Mouse (Mus musculus) 3134 (cell line): ENCODE measurements around the gene Plppr3.

Experiments
- DNase-seq: peaks from one replicate; pipeline ENCODE4 v3.0.0-alpha.2; 2011; ENCODE audit warnings: low spot score; ENCODE audit not compliant: insufficient read length; ENCODE audit errors: extremely low read depth

Gene Plppr3

DNA sequence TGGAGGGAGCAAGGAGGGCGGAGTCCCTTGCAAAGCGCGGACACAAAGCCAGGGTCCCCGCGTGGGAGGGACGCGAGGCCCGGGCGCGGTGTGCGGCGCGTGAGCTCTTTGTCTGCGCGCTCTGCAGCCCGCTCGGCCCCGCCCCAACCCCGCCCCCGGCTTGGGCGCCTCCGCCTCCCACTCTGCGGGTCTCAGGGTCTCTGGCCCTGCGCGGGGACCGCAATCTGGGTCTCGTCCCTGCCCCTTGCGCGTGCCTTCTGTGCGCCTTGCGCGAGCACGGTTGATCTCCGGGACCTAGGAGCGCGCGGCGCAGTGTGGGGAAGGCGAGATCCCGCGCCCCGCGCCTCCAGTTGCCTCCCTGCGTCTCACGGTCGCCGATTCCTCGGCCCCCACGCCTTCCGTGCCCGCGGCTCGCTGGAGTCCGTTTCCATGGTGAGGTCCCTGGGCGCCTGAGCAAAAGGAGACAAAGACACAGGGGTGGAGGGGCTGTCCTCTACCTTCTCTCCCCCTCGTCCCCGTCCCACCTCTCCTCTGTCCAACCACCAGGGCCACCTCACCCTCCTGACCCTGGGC is at the start of gene Plppr3, which contains the start of gene Prtn3:
Gene Plppr3, minus strand, starts transcription at position 345 of the 573 bp plus-strand sequence.
Gene Prtn3, plus strand, starts transcription at position 187 of the 573 bp plus-strand sequence.
- no peak for DNase-seq

DNA sequence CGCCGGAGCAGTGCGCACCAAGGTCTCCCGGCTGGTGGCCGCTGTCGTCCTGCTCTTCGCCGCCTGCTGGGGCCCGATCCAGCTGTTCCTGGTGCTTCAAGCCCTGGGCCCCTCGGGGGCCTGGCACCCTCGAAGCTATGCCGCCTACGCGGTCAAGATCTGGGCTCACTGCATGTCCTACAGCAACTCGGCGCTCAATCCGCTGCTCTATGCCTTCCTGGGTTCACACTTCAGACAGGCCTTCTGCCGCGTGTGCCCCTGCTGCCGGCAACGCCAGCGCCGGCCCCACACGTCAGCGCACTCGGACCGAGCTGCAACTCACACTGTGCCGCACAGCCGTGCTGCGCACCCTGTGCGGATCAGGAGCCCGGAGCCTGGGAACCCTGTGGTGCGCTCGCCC is 47.1 kb upstream of the Plppr3 start:
- no peak for DNase-seq

DNA sequence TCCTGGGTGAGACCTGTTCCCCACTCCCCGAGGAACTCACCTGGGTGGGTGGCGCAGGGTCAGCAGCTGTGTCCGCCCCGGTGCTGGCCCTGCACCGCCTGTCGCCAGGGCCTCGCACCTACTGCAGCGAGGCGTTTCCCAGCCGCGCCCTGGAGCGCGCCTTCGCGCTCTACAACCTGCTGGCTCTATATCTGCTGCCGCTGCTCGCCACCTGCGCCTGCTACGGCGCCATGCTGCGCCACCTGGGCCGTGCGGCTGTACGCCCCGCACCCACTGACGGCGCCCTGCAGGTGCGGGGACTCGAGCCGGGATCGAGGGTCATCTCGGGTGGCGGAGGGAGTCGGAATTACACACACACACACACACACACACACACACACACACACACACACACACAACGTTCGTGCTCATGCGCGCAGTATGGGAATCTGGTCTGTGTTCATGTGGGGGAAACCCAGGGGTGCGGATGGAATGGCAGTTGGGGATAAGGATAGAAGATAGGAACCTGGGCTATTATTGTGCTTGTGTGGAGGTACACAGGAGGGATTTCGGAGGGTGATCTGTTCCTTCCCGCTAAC is 46.6 kb upstream of the Plppr3 start, which contains the start of gene R3hdm4:
Gene R3hdm4, minus strand, starts transcription at position 251 of the 578 bp plus-strand sequence.
- DNase-seq, result no peak

DNA sequence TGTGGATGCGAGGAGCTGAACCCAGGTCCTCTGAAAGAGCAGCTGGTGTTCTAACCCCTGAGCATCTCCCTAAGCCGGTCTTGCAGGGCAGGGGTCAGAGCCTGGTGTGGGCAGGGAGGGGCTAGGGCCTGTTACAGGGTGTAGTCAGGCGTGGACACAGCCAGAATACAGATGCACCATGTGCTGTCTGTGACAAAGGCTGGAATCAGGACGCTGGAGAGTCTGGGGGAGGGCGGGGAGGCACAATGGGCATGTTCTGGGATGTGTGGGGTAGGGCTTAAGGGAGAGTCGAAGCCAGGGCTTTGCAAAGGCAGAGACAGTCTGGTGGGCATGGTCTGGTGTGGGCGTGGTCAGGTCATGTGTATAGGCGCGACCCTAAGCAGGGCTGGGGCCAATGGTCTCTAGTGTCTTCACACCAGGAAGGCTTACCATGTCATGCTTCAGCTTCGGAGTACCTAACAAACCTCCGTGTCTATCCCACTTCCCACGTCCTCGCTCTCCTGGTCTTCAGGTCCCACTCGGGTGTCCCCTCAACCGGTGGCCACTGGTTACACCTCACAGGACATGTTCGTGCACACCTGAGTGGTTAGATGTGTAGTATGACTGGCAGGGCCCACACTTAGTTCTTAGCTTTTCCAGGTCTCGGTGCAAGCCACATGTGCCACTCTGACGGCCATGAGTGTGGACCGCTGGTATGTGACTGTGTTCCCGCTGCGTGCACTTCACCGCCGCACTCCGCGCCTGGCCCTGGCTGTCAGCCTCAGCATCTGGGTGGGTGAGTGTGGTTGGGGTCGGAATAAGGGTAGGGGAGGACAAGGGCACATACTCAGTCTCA is 45.8 kb upstream of the Plppr3 start:
- no peak for DNase-seq

DNA sequence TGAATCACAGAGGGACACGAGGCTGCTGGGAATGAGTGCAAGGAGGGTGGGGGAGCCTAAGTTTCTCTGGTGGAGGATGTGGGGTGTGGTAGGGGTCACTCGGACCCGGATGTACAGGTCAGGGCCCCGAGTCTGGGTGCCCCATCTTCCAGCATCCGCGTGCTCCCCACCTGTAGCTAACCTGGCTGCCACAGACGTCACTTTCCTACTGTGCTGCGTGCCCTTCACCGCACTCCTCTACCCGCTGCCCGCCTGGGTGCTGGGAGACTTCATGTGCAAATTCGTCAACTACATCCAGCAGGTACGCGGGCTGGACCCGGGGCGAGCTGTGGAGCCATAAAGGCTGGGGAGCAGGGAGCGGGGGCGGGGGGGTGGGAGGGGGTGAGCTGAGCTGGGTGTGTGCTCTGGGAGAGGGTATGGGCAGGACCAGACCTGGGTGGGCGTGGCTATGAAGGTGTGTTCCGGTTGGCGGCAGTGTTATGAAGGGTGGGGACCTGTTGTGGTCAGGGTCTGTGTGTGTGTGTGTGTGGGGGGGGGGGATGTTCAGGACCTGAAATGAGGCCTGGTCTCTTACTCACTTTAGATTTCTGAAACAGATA is 44.9 kb upstream of the Plppr3 start:
- DNase-seq, result no peak

DNA sequence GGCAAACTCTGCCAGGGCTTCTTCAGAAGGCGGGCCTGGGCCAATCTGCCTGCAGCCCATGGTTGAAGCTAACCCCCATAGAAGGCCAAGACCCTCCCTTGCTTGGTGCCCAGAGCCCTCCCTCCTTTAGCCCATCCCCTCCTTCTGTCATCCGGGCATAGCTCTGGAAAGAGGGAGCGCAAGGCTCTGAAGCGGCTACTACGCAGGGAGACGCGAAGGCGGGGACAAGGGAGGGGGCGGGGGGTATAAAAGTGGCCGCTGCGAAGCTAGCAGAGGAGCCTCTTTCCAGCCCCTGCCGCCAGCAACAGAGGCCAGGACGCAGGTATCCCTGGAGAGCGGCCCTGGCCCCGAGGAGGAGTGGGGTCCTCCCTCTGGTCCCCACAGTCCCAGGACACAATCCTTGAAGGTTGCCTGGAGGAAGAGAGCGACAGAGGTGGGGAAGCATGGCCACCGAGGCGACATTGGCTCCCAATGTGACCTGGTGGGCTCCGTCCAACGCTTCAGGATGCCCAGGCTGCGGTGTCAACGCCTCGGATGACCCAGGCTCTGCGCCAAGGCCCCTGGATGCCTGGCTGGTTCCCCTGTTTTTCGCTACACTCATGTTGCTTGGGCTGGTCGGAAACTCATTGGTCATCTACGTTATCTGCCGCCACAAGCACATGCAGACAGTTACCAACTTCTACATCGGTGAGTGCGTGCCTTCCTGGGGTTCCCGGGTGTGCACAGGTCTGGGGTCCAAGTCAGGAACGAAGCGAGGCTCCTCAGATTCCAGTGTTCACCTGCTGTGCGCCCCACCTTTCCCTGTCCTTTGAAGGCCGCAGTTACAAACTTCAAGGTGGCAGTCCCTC is 44.0 kb upstream of the Plppr3 start:
- DNase-seq, result no peak

DNA sequence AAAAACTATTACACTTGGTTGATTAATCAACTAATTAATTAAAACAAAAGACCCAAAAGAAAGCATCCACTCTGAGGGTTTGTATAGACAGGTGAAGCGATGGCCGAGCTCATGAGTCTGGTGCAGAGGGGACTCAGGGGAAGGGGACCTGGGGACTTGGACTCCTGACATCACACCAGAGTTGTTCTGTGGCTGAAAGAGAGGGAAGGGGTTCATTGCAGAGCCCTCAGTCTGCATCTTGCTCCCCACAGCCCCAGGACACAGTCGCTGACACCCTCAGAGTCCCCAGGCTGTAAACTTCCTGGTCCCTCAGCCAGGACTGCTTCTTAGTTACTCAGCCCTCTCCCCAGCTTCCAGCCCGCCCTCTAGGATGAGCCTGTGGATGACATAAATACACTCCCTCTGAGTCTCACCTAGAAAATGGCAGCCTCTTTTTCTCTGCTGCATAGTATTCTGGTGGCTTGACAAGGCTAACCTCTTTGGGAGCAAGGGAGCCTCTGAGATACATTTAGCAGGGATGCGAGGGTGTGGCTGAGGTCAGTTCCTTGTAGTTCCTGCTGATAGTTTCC is 43.2 kb upstream of the Plppr3 start:
- DNase-seq, result no peak

DNA sequence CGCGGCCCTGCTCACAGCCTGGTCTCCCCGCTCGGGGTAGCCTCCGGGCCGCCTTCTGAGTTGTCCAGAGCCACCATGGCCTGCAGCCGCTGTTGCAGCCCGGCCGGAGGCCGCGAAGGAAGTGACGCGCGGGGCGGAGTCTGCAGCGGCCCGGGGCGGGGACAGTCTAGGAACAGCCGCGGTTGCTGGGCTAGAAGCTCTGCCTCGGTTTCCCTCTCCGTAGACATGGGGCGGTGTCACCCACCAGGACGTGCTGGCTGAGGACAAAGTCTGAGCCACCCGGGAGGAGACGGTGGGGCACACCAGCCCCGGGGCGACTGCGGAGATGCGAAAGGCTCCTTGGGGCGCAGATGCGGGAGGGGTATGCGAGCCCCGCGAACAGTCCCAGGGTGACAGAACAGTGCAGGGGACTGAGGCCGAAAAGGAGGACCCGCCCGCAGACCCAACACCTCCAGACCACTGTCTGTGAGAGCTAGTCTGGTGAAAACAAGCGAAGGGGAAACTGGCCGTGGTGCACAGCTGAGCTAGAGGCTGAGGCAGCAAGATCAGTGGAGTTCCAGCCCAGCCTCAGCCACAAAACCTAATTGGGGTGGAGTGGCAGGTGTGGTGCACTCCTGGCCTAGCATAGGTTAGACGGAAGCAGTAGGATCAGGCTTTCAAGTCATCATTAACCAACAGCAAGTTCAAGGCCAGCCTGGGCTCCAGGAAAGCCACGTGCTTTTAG is 42.5 kb upstream of the Plppr3 start, which contains the start of gene Kiss1r:
Gene Kiss1r, plus strand, starts transcription at position 164 of the 724 bp plus-strand sequence.
- DNase-seq, result peak; percentile 80

GRCm38 (mm10) chr10:79916081-79916480 is 41.6 kb upstream of the Plppr3 start:
- DNase-seq, result peak; percentile 58

- no peak for DNase-seq
Measured at GRCm38 (mm10) chr10:79914948-79915596, 40.6 kb upstream of the Plppr3 start.

DNA sequence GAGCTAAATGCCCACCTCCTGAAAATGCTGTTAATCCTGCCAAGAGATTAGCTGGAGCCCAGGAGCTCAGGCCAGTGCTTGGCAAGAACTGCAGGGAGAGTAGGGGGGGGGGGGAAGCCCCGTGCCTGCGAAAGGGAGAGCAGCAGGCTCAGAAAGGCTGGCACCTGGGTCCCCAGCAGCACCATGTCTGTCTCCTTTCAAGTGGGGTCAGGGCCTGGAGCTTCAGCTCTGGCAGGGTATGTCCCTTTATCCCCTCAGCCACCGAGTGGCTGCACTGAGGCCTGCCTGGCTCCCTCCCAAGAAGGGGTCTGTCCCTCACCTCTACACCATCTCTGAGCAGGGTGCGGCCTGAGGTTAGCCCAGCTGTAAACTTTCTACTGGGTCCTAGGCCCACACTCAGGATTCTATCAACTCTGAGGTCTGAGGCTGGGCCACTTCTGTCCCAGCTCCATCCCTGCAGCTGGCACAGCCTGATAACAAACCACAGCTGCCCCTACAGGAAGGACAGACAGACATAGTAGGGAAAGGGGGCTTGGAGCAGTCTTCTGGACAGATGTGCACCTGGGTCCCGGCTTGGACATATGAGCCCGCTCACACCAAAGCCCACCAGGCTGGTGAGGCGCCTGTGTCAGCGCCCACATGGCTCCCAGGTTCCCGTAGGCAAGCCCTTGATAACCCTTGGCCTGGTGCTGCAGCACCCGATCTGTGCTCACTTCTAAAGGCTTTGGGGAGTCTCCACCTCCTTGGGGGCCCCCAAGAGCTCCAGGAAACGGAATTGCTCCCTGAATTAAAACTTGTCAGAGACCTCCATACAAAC is 39.9 kb upstream of the Plppr3 start:
- DNase-seq, result no peak

DNA sequence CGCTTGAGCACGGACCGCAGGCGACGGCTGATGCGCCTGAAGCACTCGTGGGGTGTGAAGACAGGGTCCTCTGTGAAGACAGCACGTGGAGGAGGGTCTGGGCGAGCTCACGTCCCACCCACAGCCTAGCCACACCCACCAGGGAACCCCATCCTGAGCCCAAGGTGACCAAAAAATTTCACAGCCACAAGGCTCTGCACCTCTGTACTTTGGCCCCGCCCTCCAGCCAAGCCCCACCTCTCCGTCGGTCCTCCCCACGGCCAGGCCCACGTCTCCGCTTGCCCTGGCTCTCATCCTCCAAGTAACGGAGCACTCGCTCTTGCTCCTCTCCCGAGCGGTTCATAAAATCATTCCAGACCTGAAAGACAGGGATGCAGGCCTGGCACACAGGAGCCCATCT is 38.0 kb upstream of the Plppr3 start:
- no peak for DNase-seq

DNA sequence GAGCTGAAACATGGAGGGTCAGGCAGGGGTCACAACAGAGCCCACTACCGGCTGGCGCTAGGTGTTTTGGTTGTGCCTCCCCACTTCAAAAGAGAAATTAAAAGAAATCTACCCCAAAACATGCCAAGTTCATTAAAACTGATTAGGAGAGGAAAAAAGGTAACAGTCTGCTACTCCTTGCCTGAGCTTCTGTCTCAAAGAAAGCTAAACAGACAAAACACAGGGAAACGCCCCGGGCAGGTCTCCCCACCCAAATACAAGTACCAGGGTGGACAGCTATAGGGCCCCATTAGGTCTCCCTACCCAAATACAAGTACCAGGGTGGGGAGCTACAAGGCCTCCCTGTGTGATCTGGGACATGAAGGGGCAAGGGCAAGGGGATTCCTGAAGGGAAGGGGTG is 36.1 kb upstream of the Plppr3 start, which contains the start of gene Gm26602:
Gene Gm26602, plus strand, starts transcription at position 301 of the 400 bp plus-strand sequence.
- no peak for DNase-seq

DNA sequence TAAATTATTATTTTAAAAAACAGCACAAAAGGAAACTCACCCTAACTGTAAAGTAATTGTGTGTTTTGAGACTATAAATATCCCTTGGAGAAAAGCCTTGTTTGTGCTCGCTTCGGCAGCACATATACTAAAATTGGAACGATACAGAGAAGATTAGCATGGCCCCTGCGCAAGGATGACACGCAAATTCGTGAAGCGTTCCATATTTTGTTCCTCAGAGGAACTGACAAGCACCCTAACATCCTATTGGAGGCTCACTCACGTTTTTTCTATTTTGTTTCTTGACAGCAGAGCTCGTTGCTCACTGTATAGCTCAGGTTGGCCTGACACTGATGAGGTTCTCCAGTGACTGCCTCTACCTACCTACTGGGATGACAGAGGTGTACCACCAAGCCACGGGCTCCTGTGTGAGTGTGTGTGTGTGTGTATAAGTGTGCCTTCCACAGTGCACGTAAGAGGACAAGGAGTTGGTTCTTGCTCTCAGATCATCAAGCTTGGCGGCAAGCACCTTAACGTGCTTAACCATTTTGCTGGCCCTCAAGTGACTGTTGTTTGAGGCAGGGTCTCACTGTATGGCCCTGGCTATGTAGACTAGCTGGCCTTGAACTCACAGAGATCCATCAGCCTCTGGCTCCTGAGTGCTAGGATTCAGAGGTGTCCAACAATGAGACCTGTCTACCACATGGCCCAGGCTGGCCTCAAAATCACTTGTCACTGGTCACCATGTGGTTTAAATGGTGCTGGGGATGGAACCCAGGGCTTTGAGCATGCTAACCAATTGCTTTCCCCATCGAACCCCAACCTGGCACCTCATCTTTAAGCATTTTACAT is 34.9 kb upstream of the Plppr3 start:
- peak; percentile 44 for DNase-seq

DNA sequence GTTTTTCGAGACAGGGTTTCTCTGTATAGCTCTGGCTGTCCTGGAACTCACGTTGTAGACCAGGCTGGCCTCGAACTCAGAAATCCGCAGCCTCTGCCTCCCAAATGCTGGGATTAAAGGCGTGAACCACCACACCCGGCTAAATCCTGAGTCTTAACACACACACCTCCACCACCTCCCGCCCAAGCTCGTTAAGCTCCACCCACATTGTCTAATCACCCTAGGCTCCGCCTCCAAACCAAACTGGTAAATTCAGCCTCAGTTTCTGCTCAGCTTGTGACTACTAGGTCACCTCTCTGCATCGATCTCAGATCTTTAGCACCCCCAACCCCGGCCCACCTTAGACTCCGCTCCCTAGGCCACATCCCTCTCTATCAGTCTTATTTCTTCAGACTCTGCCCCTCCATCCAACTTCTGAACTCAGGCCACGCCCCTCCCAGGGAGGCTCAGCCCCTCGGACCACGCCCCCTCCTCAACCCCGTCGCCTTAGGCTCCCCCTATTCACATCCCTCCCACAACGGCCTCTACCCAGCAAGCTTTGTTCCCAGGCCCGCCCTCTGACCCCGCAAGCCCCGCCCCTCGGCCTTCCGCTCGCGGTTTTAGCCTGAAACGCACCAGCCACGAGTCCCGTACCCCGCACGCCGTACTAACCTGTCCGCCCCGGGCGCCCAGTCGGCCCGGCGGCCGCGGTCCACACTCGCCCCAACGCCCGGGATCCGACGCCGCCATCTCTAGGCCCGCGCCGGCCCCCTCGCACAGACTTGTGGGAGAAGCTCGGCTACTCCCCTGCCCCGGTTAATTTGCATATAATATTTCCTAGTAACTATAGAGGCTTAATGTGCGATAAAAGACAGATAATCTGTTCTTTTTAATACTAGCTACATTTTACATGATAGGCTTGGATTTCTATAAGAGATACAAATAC is 34.0 kb upstream of the Plppr3 start, which contains the start of gene Med16:
Gene Med16, minus strand, starts transcription at position 757 of the 925 bp plus-strand sequence.
- DNase-seq, result peak; percentile 99

GRCm38 (mm10) chr10:79907415-79907814 is 33.0 kb upstream of the Plppr3 start:
- no peak for DNase-seq
